Mouse (Mus musculus) lung, embryonic 15.5 days (tissue): ENCODE data around the gene Sorl1. TPM values are rescaled to one million over a fixed set of nuclear protein-coding genes. Genes with fewer than 3 reads are reported as not detected.

ENCODE experiments used
- ATAC-seq: fragments of 200-750 bp; cut with Nextera tagmentation; 2 replicates; pipeline ENCODE4 v1.8.0; 2017; ENCODE audit warnings: moderate number of reproducible peaks, borderline replicate concordance; ENCODE audit not compliant: low FRiP score, low TSS enrichment; ENCODE audit errors: extremely low read depth
- H3K27ac ChIP-seq: fragments of 300-500 bp; sonication (generic); 2 replicates; pipeline ENCODE4 v1.5.1; 2015; ENCODE audit warnings: moderate library complexity, mild to moderate bottlenecking, inconsistent platforms
- H3K27me3 ChIP-seq: fragments of 300-500 bp; sonication (generic); 2 replicates; pipeline ENCODE4 v1.6.1; 2015; ENCODE audit warnings: inconsistent platforms
- H3K36me3 ChIP-seq: fragments of 300-500 bp; sonication (generic); 2 replicates; pipeline ENCODE4 v1.6.1; 2015; ENCODE audit warnings: inconsistent platforms
- H3K4me1 ChIP-seq: fragments of 300-500 bp; sonication (generic); 2 replicates; pipeline ENCODE4 v1.6.1; 2015; ENCODE audit warnings: inconsistent platforms
- H3K4me2 ChIP-seq: fragments of 300-500 bp; sonication (generic); 2 replicates; pipeline ENCODE4 v1.6.1; 2015; ENCODE audit warnings: inconsistent platforms, mild to moderate bottlenecking, moderate library complexity
- H3K4me3 ChIP-seq: fragments of 300-500 bp; sonication (generic); 2 replicates; pipeline ENCODE4 v1.5.1; 2015; ENCODE audit warnings: mild to moderate bottlenecking, inconsistent platforms
- H3K9ac ChIP-seq: fragments of 300-500 bp; sonication (generic); 2 replicates; pipeline ENCODE4 v1.6.1; 2015; ENCODE audit warnings: inconsistent platforms
- H3K9me3 ChIP-seq: fragments of 300-500 bp; sonication (generic); 2 replicates; pipeline ENCODE4 v1.6.1; 2016; ENCODE audit warnings: inconsistent platforms
- WGBS: fragments of 180-500 bp; shearing (Covaris S2); methylation state at CpG from one replicate; pipeline ENCODE4 v1.1.7; 2015; 5-methylcytosine and 5-hydroxymethylcytosine counted together
- polyA plus RNA-seq: library from polyadenylated mRNA; unstranded; fragments of >200 nt; fragmentation: Nextera tagmentation; extraction: Ambion mirVana; gene quantifications from 2 replicates; pipeline ENCODE4 v1.2.1, GENCODE M21; 2015

Sorl1 gene
- polyA plus RNA-seq, result 13.4 and 14.9 TPM in 2 replicates

- ATAC-seq, result peak; percentile 87
- WGBS, result under 1% methylated on average over 94 of the region's 94 CpGs
- Histone ChIP-seq H3K4me1 (peaks cover 23% of the 10 kb centered on the region), H3K9ac (peak within 1 kb of the TSS; percentile 68), H3K4me2 (peak within 1 kb of the TSS; percentile 86), H3K27me3 (peaks cover 12% of the 10 kb centered on the region; the same call in 1 of the 2 replicates), H3K36me3 (no peaks in the 10 kb centered on the region), H3K4me3 (peak within 1 kb of the TSS; percentile 61), H3K27ac (peak within 1 kb of the TSS; percentile 67), H3K9me3 (no peaks in the 10 kb centered on the region)
Observed at GRCm38 (mm10) chr9:42123713-42124576, at the start of gene Sorl1. Gene Sorl1 (minus strand): TSS chr9:42124297.

DNA sequence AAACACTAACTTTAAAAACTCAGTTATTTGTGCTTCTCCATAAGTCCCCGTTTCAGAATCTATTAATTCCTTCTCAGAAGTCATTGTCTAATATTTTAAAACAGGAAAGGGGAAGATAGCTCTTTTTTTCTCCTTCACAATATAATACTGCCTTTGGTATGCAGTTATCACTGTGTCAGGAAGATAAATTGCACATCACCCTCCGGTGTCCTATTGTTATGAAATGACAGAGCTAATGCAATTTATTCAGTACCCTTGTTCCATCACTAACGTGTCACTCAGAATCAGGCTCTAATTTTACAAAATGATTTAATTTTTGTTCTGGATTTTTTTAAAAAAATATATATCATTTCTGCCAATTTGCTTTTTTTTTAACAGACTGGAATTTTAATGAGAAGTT lies 49.7 kb upstream of the Sorl1 start:
- no peak for ATAC-seq
- WGBS, result 56% methylated on average over 3 of the region's 3 CpGs
- H3K4me2 ChIP-seq, result no peak overlapping the region

GRCm38 (mm10) chr9:42169491-42169890 lies 45.4 kb upstream of the Sorl1 start:
- Histone ChIP-seq H3K27ac (no peak overlapping the region), H3K4me2 (no peak overlapping the region), H3K27me3 (no peaks in the 10 kb centered on the region), H3K4me3 (no peak overlapping the region), H3K4me1 (no peaks in the 10 kb centered on the region), H3K36me3 (no peaks in the 10 kb centered on the region), H3K9me3 (no peaks in the 10 kb centered on the region), H3K9ac (no peak overlapping the region)
- WGBS, result 85% methylated on average over 8 of the region's 8 CpGs
- ATAC-seq, result no peak

More for the DNA sequence above, 49.7 kb upstream of the Sorl1 start:
- Histone ChIP-seq H3K4me1 (no peaks in the 10 kb centered on the region), H3K27me3 (no peaks in the 10 kb centered on the region), H3K9ac (no peak overlapping the region), H3K4me3 (no peak overlapping the region), H3K9me3 (no peaks in the 10 kb centered on the region), H3K27ac (no peak overlapping the region), H3K36me3 (no peaks in the 10 kb centered on the region)

DNA sequence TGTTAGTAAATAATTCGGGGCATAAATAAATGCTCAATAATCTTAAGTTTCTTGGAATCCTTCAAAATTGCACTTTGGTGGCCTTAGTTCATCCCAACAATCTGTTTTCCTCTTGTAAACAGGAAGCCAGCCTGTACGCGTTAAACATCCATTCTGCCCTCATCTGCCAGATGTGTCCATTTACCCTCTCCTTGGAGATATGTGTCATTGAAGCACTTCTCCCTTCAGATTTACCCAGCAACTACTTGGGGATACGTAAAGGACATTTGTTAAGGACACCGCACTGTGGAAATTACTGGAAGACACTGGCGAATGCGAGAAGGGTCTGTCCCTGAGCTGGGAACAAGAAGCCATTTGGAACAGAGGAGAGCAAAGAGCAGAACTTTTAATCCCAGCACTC lies 44.9 kb upstream of the Sorl1 start:
- H3K27me3 ChIP-seq, result no peaks in the 10 kb centered on the region
- H3K27ac ChIP-seq, result no peak overlapping the region
- H3K4me2 ChIP-seq, result no peak overlapping the region
- H3K36me3 ChIP-seq, result no peaks in the 10 kb centered on the region
- 74% methylated on average over 7 of the region's 7 CpGs for WGBS
- no peaks in the 10 kb centered on the region for H3K9me3 ChIP-seq
- H3K4me1 ChIP-seq, result no peaks in the 10 kb centered on the region
- no peak overlapping the region for H3K9ac ChIP-seq
- ATAC-seq, result no peak
- no peak overlapping the region for H3K4me3 ChIP-seq

- H3K27ac ChIP-seq, result no peak overlapping the region
- no peaks in the 10 kb centered on the region for H3K27me3 ChIP-seq
- no peak overlapping the region for H3K9ac ChIP-seq
- no peaks in the 10 kb centered on the region for H3K4me1 ChIP-seq
- no peaks in the 10 kb centered on the region for H3K36me3 ChIP-seq
- H3K4me3 ChIP-seq, result no peak overlapping the region
- no peaks in the 10 kb centered on the region for H3K9me3 ChIP-seq
- no peak for ATAC-seq
- H3K4me2 ChIP-seq, result no peak overlapping the region
- 72% methylated on average over 2 of the region's 2 CpGs for WGBS
Observed at GRCm38 (mm10) chr9:42164930-42165329, 40.8 kb upstream of the Sorl1 start.

DNA sequence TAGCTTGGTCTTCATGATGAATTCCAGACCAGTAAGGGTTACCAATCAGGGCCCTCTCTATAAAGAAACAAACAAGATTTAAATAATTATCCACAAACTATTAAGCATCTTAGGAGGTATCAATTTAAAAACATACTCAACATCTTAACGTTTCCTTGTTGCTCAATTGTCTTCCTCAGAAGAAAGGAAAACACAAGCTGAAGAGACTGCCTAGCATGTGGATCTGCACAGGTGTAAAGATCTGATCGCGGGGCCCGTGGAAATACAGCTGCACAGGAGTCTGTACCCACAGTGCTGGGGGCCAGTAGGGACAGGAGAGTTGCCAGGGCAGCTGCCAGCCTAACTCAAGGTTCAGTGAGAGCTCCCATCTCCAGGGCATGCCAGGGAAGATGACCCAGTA lies 38.9 kb upstream of the Sorl1 start:
- 88% methylated on average over 4 of the region's 4 CpGs for WGBS
- Histone ChIP-seq H3K27me3 (no peaks in the 10 kb centered on the region), H3K9ac (no peak overlapping the region), H3K4me3 (no peak overlapping the region), H3K4me1 (no peaks in the 10 kb centered on the region), H3K27ac (no peak overlapping the region), H3K36me3 (no peaks in the 10 kb centered on the region), H3K4me2 (no peak overlapping the region), H3K9me3 (no peaks in the 10 kb centered on the region)
- no peak for ATAC-seq

- Histone ChIP-seq H3K9me3 (no peaks in the 10 kb centered on the region), H3K4me2 (no peak overlapping the region), H3K27ac (no peak overlapping the region), H3K4me3 (no peak overlapping the region), H3K4me1 (no peaks in the 10 kb centered on the region), H3K9ac (no peak overlapping the region), H3K27me3 (no peaks in the 10 kb centered on the region), H3K36me3 (no peaks in the 10 kb centered on the region)
- 56% methylated on average over 5 of the region's 5 CpGs for WGBS
- ATAC-seq, result no peak
Observed at GRCm38 (mm10) chr9:42159376-42159775, 35.3 kb upstream of the Sorl1 start.

DNA sequence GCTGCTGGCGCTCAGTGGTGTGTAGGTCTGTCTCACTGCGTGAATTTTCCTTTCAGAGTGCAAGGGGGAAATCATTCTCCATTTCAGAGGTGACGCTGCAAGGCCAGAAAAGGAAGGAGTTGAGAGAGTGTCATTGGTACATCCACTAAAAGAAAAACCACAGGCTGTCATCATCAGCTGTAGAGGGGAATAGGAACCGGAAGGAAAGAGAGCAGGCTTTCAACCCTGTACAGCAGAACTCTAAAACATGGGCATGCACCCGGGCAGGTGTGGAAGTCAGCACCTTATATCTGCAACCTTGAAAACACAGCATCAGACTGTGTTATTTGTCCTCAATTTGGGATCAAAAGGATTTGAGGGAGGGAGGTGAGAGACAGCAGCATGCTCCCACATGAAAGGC lies 34.6 kb upstream of the Sorl1 start:
- Histone ChIP-seq H3K36me3 (no peaks in the 10 kb centered on the region), H3K4me3 (no peak overlapping the region)
- 53% methylated on average over 5 of the region's 5 CpGs for WGBS

DNA sequence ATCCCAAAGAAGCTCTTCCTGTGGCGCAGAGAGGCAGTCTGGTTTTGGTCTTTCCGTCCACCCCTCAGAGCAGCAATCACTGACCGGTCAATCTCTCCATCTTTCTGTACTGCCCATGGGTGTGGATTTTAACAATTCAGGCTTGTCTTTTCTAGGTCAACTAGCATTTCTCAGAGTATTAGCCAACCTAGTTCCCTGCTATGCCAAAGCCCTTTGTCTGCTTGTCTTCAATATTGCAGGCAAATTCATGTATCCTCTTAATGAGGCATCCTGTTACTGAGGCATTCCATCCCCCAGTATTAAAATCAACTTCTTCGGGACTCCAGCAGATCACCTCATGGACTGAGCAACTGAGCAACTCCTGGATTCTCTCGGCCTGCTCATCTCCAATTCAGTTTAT lies 33.9 kb upstream of the Sorl1 start:
- Histone ChIP-seq H3K4me2 (no peak overlapping the region), H3K4me1 (no peaks in the 10 kb centered on the region), H3K27me3 (no peaks in the 10 kb centered on the region), H3K9ac (no peak overlapping the region), H3K36me3 (no peaks in the 10 kb centered on the region), H3K9me3 (no peaks in the 10 kb centered on the region), H3K27ac (no peak overlapping the region), H3K4me3 (no peak overlapping the region)
- WGBS, result 89% methylated on average over 5 of the region's 5 CpGs
- no peak for ATAC-seq

More for the DNA sequence above, 34.6 kb upstream of the Sorl1 start:
- H3K9ac ChIP-seq, result no peak overlapping the region
- no peaks in the 10 kb centered on the region for H3K9me3 ChIP-seq
- no peak overlapping the region for H3K4me2 ChIP-seq
- H3K4me1 ChIP-seq, result no peaks in the 10 kb centered on the region
- H3K27me3 ChIP-seq, result no peaks in the 10 kb centered on the region
- H3K27ac ChIP-seq, result no peak overlapping the region
- no peak for ATAC-seq

DNA sequence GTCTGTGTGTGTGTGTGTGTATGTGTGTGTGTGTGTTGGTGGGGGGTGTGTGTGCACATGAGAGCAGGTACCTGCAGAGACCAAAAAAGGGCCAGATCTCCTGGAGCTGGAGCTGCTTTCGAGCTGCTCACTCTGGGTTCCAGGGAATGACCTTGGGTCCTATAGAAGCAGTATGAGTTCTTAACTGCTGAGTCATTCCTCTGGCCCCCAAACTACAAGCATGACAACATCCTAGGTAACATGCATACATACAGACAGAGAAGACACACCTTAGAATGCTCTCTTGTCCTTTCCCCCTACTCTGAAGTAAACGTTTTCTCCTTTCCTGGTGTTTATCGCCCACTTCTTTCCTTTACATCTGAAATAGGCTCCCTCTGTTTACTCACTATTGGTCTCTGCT lies 32.5 kb upstream of the Sorl1 start:
- Histone ChIP-seq H3K9me3 (no peaks in the 10 kb centered on the region), H3K36me3 (no peaks in the 10 kb centered on the region), H3K4me1 (no peaks in the 10 kb centered on the region), H3K4me2 (no peak overlapping the region), H3K27ac (no peak overlapping the region), H3K4me3 (no peak overlapping the region), H3K27me3 (no peaks in the 10 kb centered on the region), H3K9ac (no peak overlapping the region)
- WGBS, result 69% methylated on average over 3 of the region's 3 CpGs
- no peak for ATAC-seq

- H3K27me3 ChIP-seq, result no peaks in the 10 kb centered on the region
- no peaks in the 10 kb centered on the region for H3K36me3 ChIP-seq
- no peak overlapping the region for H3K9ac ChIP-seq
- no peak for ATAC-seq
- H3K27ac ChIP-seq, result no peak overlapping the region
- 47% methylated on average over 6 of the region's 6 CpGs for WGBS
- no peaks in the 10 kb centered on the region for H3K9me3 ChIP-seq
- H3K4me3 ChIP-seq, result no peak overlapping the region
- no peak overlapping the region for H3K4me2 ChIP-seq
- H3K4me1 ChIP-seq, result no peaks in the 10 kb centered on the region
Observed at GRCm38 (mm10) chr9:42154682-42155081, 30.6 kb upstream of the Sorl1 start.

GRCm38 (mm10) chr9:42148816-42149215 lies 24.7 kb upstream of the Sorl1 start:
- no peaks in the 10 kb centered on the region for H3K4me1 ChIP-seq
- no peak for ATAC-seq

More at GRCm38 (mm10) chr9:42148816-42149215, 24.7 kb upstream of the Sorl1 start:
- Histone ChIP-seq H3K9ac (no peak overlapping the region), H3K4me3 (no peak overlapping the region), H3K36me3 (no peaks in the 10 kb centered on the region), H3K9me3 (no peaks in the 10 kb centered on the region), H3K4me2 (no peak overlapping the region), H3K27me3 (no peaks in the 10 kb centered on the region), H3K27ac (no peak overlapping the region)
- WGBS, result 81% methylated on average over 6 of the region's 6 CpGs
